Mouse (Mus musculus): Measurements from ENCODE around the gene Lrp6. TPM values are rescaled to one million over a fixed set of nuclear protein-coding genes. Genes with fewer than 3 reads are reported as not detected.

Gene Lrp6
- polyA plus RNA-seq, 1 experiment from 2014 or later: 39.6 TPM

DNA sequence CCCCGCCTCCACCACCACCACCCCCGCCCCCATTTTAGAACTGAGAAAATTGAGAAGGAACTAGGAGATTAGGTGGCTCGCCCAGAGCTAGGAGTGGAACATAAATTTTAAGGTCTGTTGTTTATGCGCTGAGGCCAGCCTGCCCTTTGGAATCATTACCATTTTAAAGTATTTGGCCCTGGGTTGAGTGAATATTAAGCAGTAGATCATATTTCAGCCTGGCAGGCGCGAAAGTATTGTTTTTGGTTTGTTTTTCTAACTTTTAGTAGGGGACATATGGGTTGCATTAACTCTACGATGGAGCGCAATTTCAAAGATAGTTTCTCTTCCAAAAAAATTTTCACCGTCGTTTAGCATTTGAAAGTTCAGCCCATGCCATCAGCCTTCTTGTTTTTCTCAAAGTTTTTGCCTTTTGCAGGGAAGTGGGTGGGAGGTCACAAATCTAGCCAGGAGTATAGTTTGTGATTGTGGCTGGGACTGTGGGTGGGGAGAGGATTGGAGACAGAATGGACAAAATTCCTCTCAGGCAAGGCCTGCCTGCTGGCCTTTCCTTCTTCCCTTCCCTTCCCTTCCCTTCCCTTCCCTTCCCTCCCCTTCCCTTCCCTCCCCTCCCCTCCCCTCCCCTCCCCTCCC is 35.7 kb upstream of the Lrp6 start:
- Histone ChIP-seq H3K9ac (replicated peaks; ENCODE audit: low read depth, low read length) (no peak overlapping the region), H3K36me3 (ENCODE audit: control insufficient read depth, insufficient read depth, low read length) (no peaks in the 10 kb centered on the region), H3K9me3 (ENCODE audit: control insufficient read depth, low read depth, low read length) (no peaks in the 10 kb centered on the region), H3K27ac (ENCODE audit: low read length) (no peak overlapping the region), H3K4me2 (replicated peaks; ENCODE audit: low read depth, low read length) (no peak overlapping the region), H3K27me3 (ENCODE audit: control insufficient read depth, insufficient read depth, low read length) (no peaks in the 10 kb centered on the region), H3K4me3 (ENCODE audit: low read depth, low read length) (no peak overlapping the region), H3K4me1 (ENCODE audit: control insufficient read depth, insufficient read depth, low read length) (peaks cover 4% of the 10 kb centered on the region; the same call in 1 of the 2 replicates)
- ATAC-seq (ENCODE audit: insufficient number of reproducible peaks, insufficient read depth, low FRiP score, low read depth): no peak
- 23% methylated on average over 10 of the region's 10 CpGs for WGBS

DNA sequence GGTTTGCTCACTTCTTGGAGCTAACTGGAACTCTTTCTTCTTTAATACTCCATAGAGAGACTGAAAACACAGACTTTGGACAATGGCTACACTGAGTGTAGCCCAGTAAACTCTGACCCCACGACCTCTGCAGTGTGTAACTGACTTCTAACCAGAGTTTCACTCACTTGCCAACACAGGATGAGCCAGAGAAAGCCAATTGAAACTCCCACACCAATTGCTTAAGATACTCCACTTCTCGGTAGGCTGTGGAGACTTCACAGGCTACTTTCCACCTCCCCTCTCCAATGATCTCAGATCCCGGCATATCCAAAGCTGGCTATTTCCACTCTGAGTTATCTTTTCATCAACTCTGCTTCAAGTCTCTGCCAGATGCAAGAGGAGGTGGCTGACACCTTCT is 35.0 kb upstream of the Lrp6 start:
- ATAC-seq (ENCODE audit: insufficient number of reproducible peaks, insufficient read depth, low FRiP score, low read depth): 0 out of 2 replicates have a peak, but pooled peaks have one; percentile 14
- WGBS: 32% methylated on average over 3 of the region's 3 CpGs
- no peak overlapping the region for H3K27ac ChIP-seq (ENCODE audit: low read length)

DNA sequence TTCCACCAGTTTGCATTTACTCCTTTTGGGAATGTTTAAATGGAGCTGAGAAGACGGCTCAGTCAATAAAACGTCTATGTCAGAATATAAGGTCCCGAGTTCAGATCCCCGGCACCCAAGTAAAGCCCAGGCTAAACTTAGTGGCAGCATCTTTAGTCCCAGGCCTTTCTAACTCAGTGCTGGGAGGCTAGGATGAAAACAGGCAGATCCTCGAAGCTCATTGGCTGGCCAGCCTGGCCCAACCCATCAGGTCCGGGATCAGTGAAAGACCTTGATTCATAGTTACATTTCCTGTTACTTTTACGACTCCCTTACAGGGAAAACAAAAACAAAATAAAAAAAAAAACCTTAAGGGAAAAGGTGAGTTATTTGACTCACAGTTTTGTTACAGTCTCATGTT is 34.4 kb upstream of the Lrp6 start:
- no peak overlapping the region for H3K9ac ChIP-seq (replicated peaks; ENCODE audit: low read depth, low read length)
- no peak overlapping the region for H3K27ac ChIP-seq (ENCODE audit: low read length)
- H3K9me3 ChIP-seq (ENCODE audit: control insufficient read depth, low read depth, low read length): no peaks in the 10 kb centered on the region
- ATAC-seq (ENCODE audit: insufficient number of reproducible peaks, insufficient read depth, low FRiP score, low read depth): no peak
- no peaks in the 10 kb centered on the region for H3K36me3 ChIP-seq (ENCODE audit: control insufficient read depth, insufficient read depth, low read length)
- no peaks in the 10 kb centered on the region for H3K27me3 ChIP-seq (ENCODE audit: control insufficient read depth, insufficient read depth, low read length)
- H3K4me1 ChIP-seq (ENCODE audit: control insufficient read depth, insufficient read depth, low read length): peaks cover 4% of the 10 kb centered on the region; the same call in 1 of the 2 replicates
- no peak overlapping the region for H3K4me2 ChIP-seq (replicated peaks; ENCODE audit: low read depth, low read length)
- WGBS: 62% methylated on average over 7 of the region's 7 CpGs
- no peak overlapping the region for H3K4me3 ChIP-seq (ENCODE audit: low read depth, low read length)

More for the DNA sequence above, 35.0 kb upstream of the Lrp6 start:
- no peak overlapping the region for H3K9ac ChIP-seq (replicated peaks; ENCODE audit: low read depth, low read length)
- no peaks in the 10 kb centered on the region for H3K27me3 ChIP-seq (ENCODE audit: control insufficient read depth, insufficient read depth, low read length)
- no peaks in the 10 kb centered on the region for H3K36me3 ChIP-seq (ENCODE audit: control insufficient read depth, insufficient read depth, low read length)
- no peak overlapping the region for H3K4me2 ChIP-seq (replicated peaks; ENCODE audit: low read depth, low read length)
- no peaks in the 10 kb centered on the region for H3K9me3 ChIP-seq (ENCODE audit: control insufficient read depth, low read depth, low read length)
- no peak overlapping the region for H3K4me3 ChIP-seq (ENCODE audit: low read depth, low read length)
- H3K4me1 ChIP-seq (ENCODE audit: control insufficient read depth, insufficient read depth, low read length): peaks cover 4% of the 10 kb centered on the region; the same call in 1 of the 2 replicates

DNA sequence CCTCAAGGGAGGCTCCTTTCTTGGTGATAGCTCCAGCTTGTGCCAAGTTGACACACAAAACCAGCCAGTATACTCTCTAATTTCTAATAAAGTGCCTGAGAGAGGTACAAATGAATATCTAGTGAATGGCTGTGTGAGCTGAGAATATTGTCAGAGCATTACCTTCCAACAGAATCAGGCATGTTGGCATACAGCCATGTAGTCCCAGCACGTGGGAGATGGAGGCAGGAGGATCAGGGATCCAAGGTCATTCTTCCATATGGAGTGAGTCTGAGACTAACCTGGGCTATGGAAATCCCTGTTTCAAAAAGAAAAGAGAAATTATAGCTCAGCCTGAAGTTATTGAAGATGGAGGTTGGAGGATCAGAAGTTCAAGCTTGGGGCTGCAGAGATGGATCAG is 32.5 kb upstream of the Lrp6 start:
- Histone ChIP-seq H3K4me2 (replicated peaks; ENCODE audit: low read depth, low read length) (no peak overlapping the region), H3K27me3 (ENCODE audit: control insufficient read depth, insufficient read depth, low read length) (no peaks in the 10 kb centered on the region), H3K36me3 (ENCODE audit: control insufficient read depth, insufficient read depth, low read length) (no peaks in the 10 kb centered on the region), H3K27ac (ENCODE audit: low read length) (no peak overlapping the region), H3K9me3 (ENCODE audit: control insufficient read depth, low read depth, low read length) (no peaks in the 10 kb centered on the region), H3K4me1 (ENCODE audit: control insufficient read depth, insufficient read depth, low read length) (peaks cover 4% of the 10 kb centered on the region; the same call in 1 of the 2 replicates), H3K9ac (replicated peaks; ENCODE audit: low read depth, low read length) (no peak overlapping the region), H3K4me3 (ENCODE audit: low read depth, low read length) (no peak overlapping the region)
- no peak for ATAC-seq (ENCODE audit: insufficient number of reproducible peaks, insufficient read depth, low FRiP score, low read depth)
- WGBS: 53% methylated on average over 1 of the region's 1 CpGs

DNA sequence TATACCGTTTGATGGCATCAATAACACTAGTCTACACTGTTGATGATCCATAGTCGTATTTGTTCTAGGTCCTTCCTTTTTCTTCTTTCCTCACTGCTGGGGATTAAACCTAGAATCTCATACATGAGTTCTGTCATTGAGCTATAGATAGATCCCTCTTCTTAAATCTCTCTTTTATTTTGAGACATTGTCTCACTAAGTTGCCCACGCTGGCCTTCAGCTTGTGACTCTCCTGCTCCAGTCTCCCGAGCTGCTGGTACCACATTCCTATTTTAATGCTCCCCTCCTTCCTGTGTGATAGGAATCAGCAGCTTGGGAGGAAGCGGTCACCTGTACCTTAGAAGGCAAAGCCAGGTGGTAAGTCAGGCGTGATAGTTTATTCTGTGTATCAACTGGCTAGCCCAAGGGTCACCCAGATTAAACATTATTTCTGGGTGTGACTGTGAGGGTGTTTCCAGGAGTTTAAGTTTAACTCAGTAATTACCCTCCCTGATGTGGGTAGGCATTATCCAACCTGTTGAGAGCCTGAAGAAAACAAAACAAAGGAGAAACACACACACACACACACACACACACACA is 31.0 kb upstream of the Lrp6 start:
- no peaks in the 10 kb centered on the region for H3K9me3 ChIP-seq (ENCODE audit: control insufficient read depth, low read depth, low read length)
- no peaks in the 10 kb centered on the region for H3K36me3 ChIP-seq (ENCODE audit: control insufficient read depth, insufficient read depth, low read length)
- H3K27ac ChIP-seq (ENCODE audit: low read length): no peak overlapping the region
- 63% methylated on average over 6 of the region's 6 CpGs for WGBS
- no peak for ATAC-seq (ENCODE audit: insufficient number of reproducible peaks, insufficient read depth, low FRiP score, low read depth)
- H3K4me1 ChIP-seq (ENCODE audit: control insufficient read depth, insufficient read depth, low read length): peaks cover 4% of the 10 kb centered on the region; the same call in 1 of the 2 replicates
- no peak overlapping the region for H3K4me3 ChIP-seq (ENCODE audit: low read depth, low read length)
- no peak overlapping the region for H3K9ac ChIP-seq (replicated peaks; ENCODE audit: low read depth, low read length)
- H3K4me2 ChIP-seq (replicated peaks; ENCODE audit: low read depth, low read length): no peak overlapping the region
- no peaks in the 10 kb centered on the region for H3K27me3 ChIP-seq (ENCODE audit: control insufficient read depth, insufficient read depth, low read length)

DNA sequence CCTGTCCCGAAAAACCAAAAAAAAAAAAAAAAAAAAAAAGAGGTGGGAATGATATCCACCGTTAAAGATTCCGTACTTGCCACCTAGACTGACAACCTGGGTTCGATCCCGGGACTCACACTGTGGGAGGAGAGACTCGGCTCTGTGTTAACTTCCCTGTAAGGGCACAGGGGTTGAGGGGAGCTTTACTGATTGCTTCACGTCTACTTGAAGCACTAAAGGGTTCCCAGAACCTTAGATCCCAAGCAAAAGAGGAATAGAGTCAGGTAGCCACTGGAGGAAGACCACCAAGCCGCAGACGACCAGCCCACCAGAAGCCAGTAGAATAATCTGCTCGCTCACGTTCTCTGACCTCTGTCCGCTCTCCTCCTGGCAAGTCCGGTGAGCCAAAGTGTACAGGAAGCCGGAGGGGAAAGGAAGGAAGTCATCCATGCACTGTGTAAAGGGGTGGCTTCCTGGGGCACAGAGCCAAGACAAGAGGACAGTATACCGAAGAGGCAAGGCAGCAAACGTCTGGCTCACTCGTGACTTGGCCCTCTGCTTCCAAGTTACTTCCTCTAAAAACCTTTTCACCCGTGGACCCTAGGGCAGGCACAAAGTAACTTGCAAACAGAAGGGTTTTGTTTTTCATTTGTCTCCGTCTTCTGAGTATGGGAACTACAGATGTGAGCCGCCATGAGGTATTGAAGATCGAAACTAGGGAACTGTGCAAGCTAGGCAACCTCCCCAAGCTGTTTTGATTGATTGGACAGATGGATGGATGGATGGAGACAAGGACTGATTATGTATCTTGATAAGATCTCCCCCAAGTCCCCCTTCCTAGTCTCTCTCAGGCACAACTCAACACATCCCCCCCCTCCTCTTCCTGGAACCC is 28.0 kb upstream of the Lrp6 start:
- H3K36me3 ChIP-seq (ENCODE audit: control insufficient read depth, insufficient read depth, low read length): no peaks in the 10 kb centered on the region
- no peak overlapping the region for H3K4me3 ChIP-seq (ENCODE audit: low read depth, low read length)
- no peak overlapping the region for H3K27ac ChIP-seq (ENCODE audit: low read length)
- H3K4me2 ChIP-seq (replicated peaks; ENCODE audit: low read depth, low read length): no peak overlapping the region
- 0 out of 2 replicates have a peak, but pooled peaks have one; percentile 16 for ATAC-seq (ENCODE audit: insufficient number of reproducible peaks, insufficient read depth, low FRiP score, low read depth)
- no peak overlapping the region for H3K9ac ChIP-seq (replicated peaks; ENCODE audit: low read depth, low read length)
- H3K27me3 ChIP-seq (ENCODE audit: control insufficient read depth, insufficient read depth, low read length): no peaks in the 10 kb centered on the region
- 73% methylated on average over 20 of the region's 21 CpGs for WGBS
- H3K4me1 ChIP-seq (ENCODE audit: control insufficient read depth, insufficient read depth, low read length): no peaks in the 10 kb centered on the region
- H3K9me3 ChIP-seq (ENCODE audit: control insufficient read depth, low read depth, low read length): no peaks in the 10 kb centered on the region

DNA sequence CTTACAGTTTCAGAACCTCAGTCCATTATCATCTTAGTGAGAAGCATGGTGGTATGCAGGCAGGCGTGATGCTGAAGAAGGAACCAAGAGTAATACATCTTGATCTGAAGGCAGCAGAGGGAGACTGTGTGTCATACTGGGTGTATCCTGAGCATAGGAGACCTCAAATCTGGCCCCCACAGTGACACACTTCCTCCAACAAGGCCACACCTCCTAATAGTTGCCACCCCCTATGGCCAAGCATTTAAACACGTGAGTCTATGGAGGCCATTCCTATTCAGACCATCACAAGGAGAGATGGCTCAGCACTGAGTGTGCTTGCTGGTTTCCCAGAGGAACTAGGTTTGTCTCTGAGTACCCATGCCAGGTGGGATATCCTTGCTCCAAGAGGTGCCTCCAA is 24.8 kb upstream of the Lrp6 start:
- H3K36me3 ChIP-seq (ENCODE audit: control insufficient read depth, insufficient read depth, low read length): no peaks in the 10 kb centered on the region
- 70% methylated on average over 2 of the region's 2 CpGs for WGBS
- H3K4me3 ChIP-seq (ENCODE audit: low read depth, low read length): no peak overlapping the region
- no peaks in the 10 kb centered on the region for H3K27me3 ChIP-seq (ENCODE audit: control insufficient read depth, insufficient read depth, low read length)
- no peak overlapping the region for H3K9ac ChIP-seq (replicated peaks; ENCODE audit: low read depth, low read length)
- no peak overlapping the region for H3K4me2 ChIP-seq (replicated peaks; ENCODE audit: low read depth, low read length)
- ATAC-seq (ENCODE audit: insufficient number of reproducible peaks, insufficient read depth, low FRiP score, low read depth): no peak
- H3K27ac ChIP-seq (ENCODE audit: low read length): no peak overlapping the region
- H3K4me1 ChIP-seq (ENCODE audit: control insufficient read depth, insufficient read depth, low read length): no peaks in the 10 kb centered on the region
- no peaks in the 10 kb centered on the region for H3K9me3 ChIP-seq (ENCODE audit: control insufficient read depth, low read depth, low read length)

DNA sequence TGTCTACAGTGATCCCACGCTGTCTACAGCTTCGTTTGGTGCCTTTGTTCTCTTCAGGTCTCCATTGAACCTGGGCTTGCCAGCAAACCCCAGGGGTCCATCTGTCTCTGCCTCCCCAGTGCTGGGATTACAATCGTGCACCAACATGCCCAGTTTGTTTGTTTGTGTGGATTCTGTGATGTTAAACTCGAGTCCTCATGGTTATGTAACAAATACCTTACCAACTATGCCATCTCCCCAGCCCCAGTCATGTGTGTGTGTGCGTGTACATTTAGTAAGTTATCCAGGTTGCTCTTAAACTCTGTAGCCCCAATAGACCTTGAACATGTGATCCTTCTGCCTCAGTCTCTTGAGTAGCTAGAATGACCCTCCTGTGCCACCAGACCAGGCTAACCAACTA is 19.5 kb upstream of the Lrp6 start:
- WGBS: 81% methylated on average over 5 of the region's 5 CpGs
- no peaks in the 10 kb centered on the region for H3K27me3 ChIP-seq (ENCODE audit: control insufficient read depth, insufficient read depth, low read length)
- H3K4me2 ChIP-seq (replicated peaks; ENCODE audit: low read depth, low read length): no peak overlapping the region
- no peaks in the 10 kb centered on the region for H3K36me3 ChIP-seq (ENCODE audit: control insufficient read depth, insufficient read depth, low read length)
- ATAC-seq (ENCODE audit: insufficient number of reproducible peaks, insufficient read depth, low FRiP score, low read depth): no peak
- H3K9me3 ChIP-seq (ENCODE audit: control insufficient read depth, low read depth, low read length): no peaks in the 10 kb centered on the region
- no peaks in the 10 kb centered on the region for H3K4me1 ChIP-seq (ENCODE audit: control insufficient read depth, insufficient read depth, low read length)
- no peak overlapping the region for H3K4me3 ChIP-seq (ENCODE audit: low read depth, low read length)
- no peak overlapping the region for H3K9ac ChIP-seq (replicated peaks; ENCODE audit: low read depth, low read length)
- no peak overlapping the region for H3K27ac ChIP-seq (ENCODE audit: low read length)
